Mouse (Mus musculus): Measurements from ENCODE around the gene Cnbp.
A peak's percentile ranks its signal among the peaks of the same experiment; 100 is the strongest.

Gene Cnbp

GRCm38 (mm10) chr6:87868871-87869506 is 18.1 kb upstream of the Cnbp start:
- TF ChIP-seq GATA4 (IDR thresholded peaks at IDR 0.05; ENCODE audit: insufficient replicate concordance, low read length): no peak

GRCm38 (mm10) chr6:87867256-87867655 is 16.4 kb upstream of the Cnbp start:
- 0 out of 2 replicates have a peak, but pooled peaks have one; percentile 19 for TF ChIP-seq GATA4 (IDR thresholded peaks at IDR 0.05; ENCODE audit: insufficient replicate concordance, low read length)

GRCm38 (mm10) chr6:87866211-87866610 is 15.3 kb upstream of the Cnbp start:
- TF ChIP-seq GATA4 (IDR thresholded peaks at IDR 0.05; ENCODE audit: insufficient replicate concordance, low read length): no peak

- TF ChIP-seq GATA4 (IDR thresholded peaks at IDR 0.05; ENCODE audit: insufficient replicate concordance, low read length): no peak
Observed at GRCm38 (mm10) chr6:87857071-87857470, 6.2 kb upstream of the Cnbp start.

- TF ChIP-seq GATA4 (IDR thresholded peaks at IDR 0.05; ENCODE audit: insufficient replicate concordance, low read length): no peak
Observed at GRCm38 (mm10) chr6:87853446-87853845, 2.5 kb upstream of the Cnbp start.

GRCm38 (mm10) chr6:87851871-87852270 is 965 bp upstream of the Cnbp start:
- TF ChIP-seq GATA4 (IDR thresholded peaks at IDR 0.05; ENCODE audit: insufficient replicate concordance, low read length): no peak

GRCm38 (mm10) chr6:87850155-87850899 is 579 bp downstream of the Cnbp start:
- no peak for TF ChIP-seq GATA4 (IDR thresholded peaks at IDR 0.05; ENCODE audit: insufficient replicate concordance, low read length)

GRCm38 (mm10) chr6:87849780-87850154 is 1.1 kb downstream of the Cnbp start:
- TF ChIP-seq GATA4 (IDR thresholded peaks at IDR 0.05; ENCODE audit: insufficient replicate concordance, low read length): no peak

GRCm38 (mm10) chr6:87846813-87847212 is 4.1 kb downstream of the Cnbp start:
- TF ChIP-seq GATA4 (IDR thresholded peaks at IDR 0.05; ENCODE audit: insufficient replicate concordance, low read length): no peak

- TF ChIP-seq GATA4 (IDR thresholded peaks at IDR 0.05; ENCODE audit: insufficient replicate concordance, low read length): no peak
Observed at GRCm38 (mm10) chr6:87845031-87845695, 5.7 kb downstream of the Cnbp start.

GRCm38 (mm10) chr6:87842254-87842653 is 8.7 kb downstream of the Cnbp start:
- no peak for TF ChIP-seq GATA4 (IDR thresholded peaks at IDR 0.05; ENCODE audit: insufficient replicate concordance, low read length)

- no peak for TF ChIP-seq GATA4 (IDR thresholded peaks at IDR 0.05; ENCODE audit: insufficient replicate concordance, low read length)
Observed at GRCm38 (mm10) chr6:87841635-87842034, 9.3 kb downstream of the Cnbp start.

- no peak for TF ChIP-seq GATA4 (IDR thresholded peaks at IDR 0.05; ENCODE audit: insufficient replicate concordance, low read length)
Observed at GRCm38 (mm10) chr6:87839797-87840341, 11.0 kb downstream of the Cnbp start.

GRCm38 (mm10) chr6:87838551-87839197 is 12.2 kb downstream of the Cnbp start, which contains the start of gene Isy1:
Isy1 (minus strand) TSS chr6:87838798.
- TF ChIP-seq GATA4 (IDR thresholded peaks at IDR 0.05; ENCODE audit: insufficient replicate concordance, low read length): peak; percentile 31; the same call in 1 of the 2 replicates

GRCm38 (mm10) chr6:87835695-87836094 is 15.2 kb downstream of the Cnbp start, which contains the start of gene Gm45140:
Gm45140 (minus strand) TSS chr6:87835795.
- no peak for TF ChIP-seq GATA4 (IDR thresholded peaks at IDR 0.05; ENCODE audit: insufficient replicate concordance, low read length)

All from liver, adult (tissue).